13 mouse cellular contexts compared by ENCODE assay signal in genomic region chr2:179382594-179382993, GRCm38 (mm10). TPM values are rescaled to one million over a fixed set of nuclear protein-coding genes. Genes with fewer than 3 reads are reported as not detected.
DNase-seq lines count a peak whose midpoint lies in the region; ATAC-seq lines count a peak whose summit lies in the region.
"Had no signal": no experiment of that assay in that cellular context is flagged by ENCODE, and none has a peak within 500 bp of the region (broad histone marks: within the 10 kb centered on the region; RNA-seq: fewer than 3 reads in every experiment).

No protein-coding gene starts in this region.

- ATAC-seq in megakaryocyte, adult 5-6 weeks (ENCODE audit: poor library complexity, severe bottlenecking), result no peak

- DNase-seq in adrenal gland, adult (ENCODE audit: inconsistent age in 2 of 2, low spot score in 1 of 2), result peak; percentile 10 to 32
- no peak for DNase-seq in adrenal gland, adult 18-20 months (ENCODE audit: low spot score in 2 of 2)
- peak; percentile 4 for DNase-seq in kidney, adult 18-20 months
- DNase-seq in kidney, postnatal 25 days, result no peak
- DNase-seq in kidney, postnatal 10 days, result peak; percentile 18
- DNase-seq in lung, postnatal 10 days, result peak; percentile 15
- no peak for DNase-seq in right cerebral cortex, postnatal 14 days
- DNase-seq: cerebellum, adult 11-12 months; retina, postnatal 1 day; thymus, postnatal 25 days had no signal

RNA-seq across cellular contexts. Expression of gene Cdh4, which starts 59.6 kb away (rescaled TPM):
- 1 to 10 TPM; 2.6 to 4.3 TPM for total RNA-seq in adrenal gland, adult 18-20 months (2021)
- total RNA-seq in megakaryocyte, adult 5-6 weeks (2015), result not detected in 2 replicates
- total RNA-seq in megakaryocyte, adult 5-6 weeks (2017), result not detected in 2 replicates
- total RNA-seq: megakaryocyte progenitor cell, adult 5-6 weeks; monocyte, adult 5-6 weeks had no signal

Comparison
In these comparisons a context has a peak if more than half of its experiments do, and no peak if none do; other contexts are left out.
1. DNase-seq: peak in adrenal gland, adult (2 of 2), kidney, adult 18-20 months (single experiment), kidney, postnatal 10 days (single experiment) and lung, postnatal 10 days (single experiment); none in adrenal gland, adult 18-20 months (0 of 2), kidney, postnatal 25 days (0 of 2) and right cerebral cortex, postnatal 14 days (single experiment).